Mouse (Mus musculus): ENCODE measurements at regions not wholly inside any gene's neighbourhood (a gene's known extent, or its start where the extent isn't known, plus 50 kb on each side); places are given as distances from the start of the nearest gene placed in this dataset.

DNA sequence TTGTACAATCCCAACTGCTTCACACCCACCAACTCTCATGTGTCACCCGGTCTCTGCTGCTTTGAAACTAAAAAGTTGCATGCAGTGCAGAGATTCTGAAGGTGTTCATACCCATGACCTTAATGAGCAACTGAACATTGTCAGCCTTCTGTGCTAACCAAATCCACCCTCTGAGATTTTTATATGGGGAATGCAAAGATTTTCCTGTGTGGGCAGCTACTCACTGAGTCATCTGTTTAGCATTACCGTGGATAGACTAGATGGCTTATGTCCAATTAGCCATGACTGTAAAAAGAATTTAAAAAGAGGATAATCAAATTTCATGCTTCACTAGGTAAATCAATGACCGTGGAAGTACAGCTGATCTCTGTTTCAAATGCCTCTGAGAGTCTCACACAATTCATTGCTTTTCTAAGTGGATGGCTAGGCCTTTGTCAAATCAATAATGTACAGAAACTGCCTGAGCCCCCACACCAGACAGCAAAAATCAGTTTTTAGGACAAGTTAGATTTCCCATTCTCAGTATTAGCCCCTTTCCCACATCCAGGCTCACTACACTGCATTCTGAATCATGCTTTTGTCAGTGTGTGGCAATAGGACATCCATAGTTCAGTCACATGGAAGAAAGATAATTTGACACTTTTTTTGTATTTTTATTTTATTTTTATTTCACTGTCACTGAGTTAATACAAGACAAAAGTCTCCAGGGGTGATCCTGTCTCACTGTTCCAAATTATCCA is 781.8 kb upstream of the Ins1 start:
- DNase-seq, result peak; percentile 23
